Mouse (Mus musculus) midbrain, embryonic 16.5 days (tissue): ENCODE data around the gene Polr3a. TPM values are rescaled to one million over a fixed set of nuclear protein-coding genes. Genes with fewer than 3 reads are reported as not detected.

Source experiments
- ATAC-seq: fragments of 200-750 bp; cut with Nextera tagmentation; 2 replicates; pipeline ENCODE4 v1.8.0; 2017; ENCODE audit warnings: moderate TSS enrichment
- H3K27ac ChIP-seq: fragments of 300-500 bp; sonication (generic); 2 replicates; pipeline ENCODE4 v1.5.1; 2014; ENCODE audit warnings: mild to moderate bottlenecking, low read length, mixed read lengths
- H3K27me3 ChIP-seq: fragments of 300-500 bp; sonication (generic); 2 replicates; pipeline ENCODE4 v1.6.1; 2014; ENCODE audit warnings: low read depth, low read length, mixed read lengths; ENCODE audit not compliant: control insufficient read depth, insufficient read depth
- H3K36me3 ChIP-seq: fragments of 300-500 bp; sonication (generic); 2 replicates; pipeline ENCODE4 v1.6.1; 2014; ENCODE audit warnings: mild to moderate bottlenecking, low read length, moderate library complexity, mixed read lengths; ENCODE audit not compliant: control insufficient read depth, insufficient read depth
- H3K4me1 ChIP-seq: fragments of 300-500 bp; sonication (generic); 2 replicates; pipeline ENCODE4 v1.6.1; 2014; ENCODE audit warnings: mild to moderate bottlenecking, low read length, mixed read lengths; ENCODE audit not compliant: control insufficient read depth, insufficient read depth
- H3K4me2 ChIP-seq: fragments of 300-500 bp; sonication (generic); 2 replicates; pipeline ENCODE4 v1.6.1; 2014; ENCODE audit warnings: mild to moderate bottlenecking, low read length, mixed read lengths
- H3K4me3 ChIP-seq: fragments of 300-500 bp; sonication (generic); 2 replicates; pipeline ENCODE4 v1.5.1; 2014; ENCODE audit warnings: low read depth, mild to moderate bottlenecking, low read length, moderate library complexity, mixed read lengths
- H3K9ac ChIP-seq: fragments of 300-500 bp; sonication (generic); 2 replicates; pipeline ENCODE4 v1.6.1; 2014; ENCODE audit warnings: low read depth, low read length, mixed read lengths
- H3K9me3 ChIP-seq: fragments of 300-500 bp; sonication (generic); replicated peaks from 2 replicates; pipeline ENCODE4 v1.6.1; 2014; ENCODE audit warnings: mild to moderate bottlenecking, low read length, mixed read lengths; ENCODE audit not compliant: control insufficient read depth, poor library complexity, severe bottlenecking
- WGBS: fragments of 180-500 bp; shearing (Covaris S2); extraction: QIAGEN DNeasy Blood & Tissue Kit; methylation state at CpG from one replicate; pipeline ENCODE4 v1.1.7; 2014; 5-methylcytosine and 5-hydroxymethylcytosine counted together
- polyA plus RNA-seq: library from polyadenylated mRNA; unstranded; fragments of >200 nt; fragmentation: Nextera tagmentation; extraction: Ambion mirVana; gene quantifications from 2 replicates; pipeline ENCODE4 v1.2.1, GENCODE M21; 2015

Gene Polr3a
- 17.9 and 18.9 TPM in 2 replicates for polyA plus RNA-seq

DNA sequence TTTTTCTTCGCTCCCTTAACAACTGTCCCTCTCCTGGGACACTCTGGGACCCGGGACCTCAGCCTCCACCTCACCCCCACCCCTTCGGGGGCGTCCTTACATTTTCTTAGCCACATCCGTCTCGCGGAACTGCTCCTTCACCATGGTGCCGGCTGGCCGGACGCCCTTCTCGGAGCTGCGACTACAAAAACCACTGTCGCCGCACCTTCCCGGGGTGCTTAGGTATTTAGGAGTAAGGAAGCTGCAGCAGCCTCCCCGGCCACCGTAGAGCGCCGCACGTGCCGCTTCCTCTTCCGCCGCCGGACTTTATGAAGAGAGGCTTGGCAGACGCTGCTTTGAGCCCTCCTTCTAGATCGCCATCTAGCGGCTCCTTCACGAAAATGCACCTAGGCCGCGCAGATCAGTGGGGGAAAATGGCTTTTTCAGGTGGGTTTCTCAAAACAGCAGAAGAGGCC is at the start of gene Polr3a, which contains the start of gene Rps24:
TSS of gene Polr3a (minus strand) at position 286 of the 455 bp plus-strand sequence.
TSS of gene Rps24 (plus strand) at position 353 of the 455 bp plus-strand sequence.
- ATAC-seq, result peak; percentile 67
- Histone ChIP-seq H3K27me3 (no peaks in the 10 kb centered on the region), H3K9me3 (no peaks in the 10 kb centered on the region), H3K27ac (no peak within 1 kb of the TSS), H3K4me1 (peaks cover 17% of the 10 kb centered on the region), H3K4me3 (peak within 1 kb of the TSS; percentile 71), H3K36me3 (peaks cover 5% of the 10 kb centered on the region; the same call in 1 of the 2 replicates), H3K9ac (peak within 1 kb of the TSS; percentile 79), H3K4me2 (peak within 1 kb of the TSS; percentile 60)
- WGBS, result under 1% methylated on average over 30 of the region's 30 CpGs

DNA sequence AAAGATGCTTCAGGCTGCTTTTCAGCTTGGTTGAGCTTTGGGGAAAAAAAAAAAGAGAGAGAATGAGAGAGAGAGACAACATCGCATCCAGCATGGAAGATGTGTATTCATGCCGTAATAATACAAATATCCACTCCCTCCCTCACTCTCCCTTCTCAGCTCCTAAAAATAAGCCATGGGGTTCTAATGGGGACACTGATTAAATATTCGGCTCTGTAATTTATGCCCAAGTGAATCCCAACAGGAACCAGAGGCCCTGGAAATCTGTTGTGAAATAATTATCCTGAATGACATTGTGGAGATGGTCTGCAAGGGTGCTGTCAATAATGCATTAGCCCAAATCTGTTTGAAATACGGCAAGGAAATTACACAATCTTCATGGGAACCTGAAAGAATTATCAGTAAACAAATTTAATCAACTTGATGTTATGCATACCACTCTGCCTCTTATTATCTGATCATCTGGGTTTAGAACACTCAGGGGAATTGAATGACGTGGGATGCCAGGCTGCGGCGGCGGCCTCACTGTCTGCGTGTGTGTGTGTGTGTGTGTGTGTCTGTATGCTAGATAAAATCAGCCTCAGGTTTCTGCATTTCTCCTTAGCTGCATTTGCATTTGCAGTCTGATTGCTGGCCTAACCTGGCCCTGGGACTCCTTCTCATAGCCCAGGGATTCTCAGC is 48.1 kb upstream of the Polr3a start:
- Histone ChIP-seq H3K27me3 (no peaks in the 10 kb centered on the region), H3K4me2 (no peak overlapping the region), H3K36me3 (no peaks in the 10 kb centered on the region), H3K4me3 (no peak overlapping the region), H3K27ac (peak overlapping the region; percentile 70), H3K9ac (no peak overlapping the region), H3K4me1 (peaks cover 28% of the 10 kb centered on the region), H3K9me3 (0 out of 2 replicates have a peak, but pooled peaks cover 5% of the 10 kb centered on the region)
- peak; percentile 52 for ATAC-seq
- 23% methylated on average over 9 of the region's 9 CpGs for WGBS

DNA sequence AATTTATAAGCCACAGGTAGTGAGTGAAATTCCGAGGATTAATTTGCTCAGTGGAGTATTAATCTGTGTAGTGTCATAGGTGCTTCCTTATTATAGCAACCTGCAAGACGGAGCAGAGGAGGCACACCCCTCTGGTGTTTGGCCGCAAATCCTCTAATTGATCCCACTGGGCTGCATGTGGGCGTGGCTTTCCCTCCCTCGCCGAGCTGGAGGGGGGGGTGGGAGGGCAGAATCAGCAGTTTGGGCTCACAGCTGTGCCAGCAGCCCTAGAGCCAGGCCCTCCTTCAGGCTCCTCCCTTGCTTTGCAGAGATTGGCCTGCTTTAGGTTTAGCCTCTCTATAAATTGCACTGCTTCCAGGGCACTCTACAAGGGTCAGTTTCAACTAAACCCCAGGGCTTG is 43.4 kb upstream of the Polr3a start:
- peak; percentile 66 for ATAC-seq
- H3K4me1 ChIP-seq, result peaks cover 40% of the 10 kb centered on the region
- H3K4me3 ChIP-seq, result no peak overlapping the region
- no peak overlapping the region for H3K27ac ChIP-seq
- no peak overlapping the region for H3K9ac ChIP-seq
- WGBS, result 3% methylated on average over 6 of the region's 6 CpGs
- no peaks in the 10 kb centered on the region for H3K27me3 ChIP-seq
- no peaks in the 10 kb centered on the region for H3K36me3 ChIP-seq
- no peak overlapping the region for H3K4me2 ChIP-seq
- H3K9me3 ChIP-seq, result no peaks in the 10 kb centered on the region

DNA sequence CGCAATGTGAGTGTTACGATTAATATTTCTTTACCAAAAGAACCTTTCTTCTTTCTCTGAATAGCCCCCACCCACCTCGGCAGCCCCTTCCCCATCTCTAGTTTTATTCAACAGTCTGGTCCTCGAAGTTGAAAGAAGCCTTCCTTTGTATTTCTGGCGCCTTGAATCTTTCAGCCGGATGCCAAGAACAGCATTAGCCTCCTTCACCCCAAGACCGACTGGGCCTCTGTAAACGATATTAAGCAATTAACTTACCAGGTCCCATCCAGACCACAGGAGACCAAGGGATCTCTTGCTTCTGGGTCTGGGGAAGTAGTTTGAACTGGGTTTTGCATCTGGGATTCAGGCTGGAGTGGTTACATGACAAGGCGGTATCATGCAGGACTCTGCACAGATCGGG is 39.6 kb upstream of the Polr3a start:
- ATAC-seq, result no peak
- Histone ChIP-seq H3K27me3 (no peaks in the 10 kb centered on the region), H3K9ac (no peak overlapping the region), H3K36me3 (no peaks in the 10 kb centered on the region), H3K9me3 (no peaks in the 10 kb centered on the region), H3K4me1 (peaks cover 22% of the 10 kb centered on the region), H3K4me3 (no peak overlapping the region), H3K4me2 (no peak overlapping the region), H3K27ac (peak overlapping the region; percentile 70)
- 36% methylated on average over 10 of the region's 10 CpGs for WGBS

DNA sequence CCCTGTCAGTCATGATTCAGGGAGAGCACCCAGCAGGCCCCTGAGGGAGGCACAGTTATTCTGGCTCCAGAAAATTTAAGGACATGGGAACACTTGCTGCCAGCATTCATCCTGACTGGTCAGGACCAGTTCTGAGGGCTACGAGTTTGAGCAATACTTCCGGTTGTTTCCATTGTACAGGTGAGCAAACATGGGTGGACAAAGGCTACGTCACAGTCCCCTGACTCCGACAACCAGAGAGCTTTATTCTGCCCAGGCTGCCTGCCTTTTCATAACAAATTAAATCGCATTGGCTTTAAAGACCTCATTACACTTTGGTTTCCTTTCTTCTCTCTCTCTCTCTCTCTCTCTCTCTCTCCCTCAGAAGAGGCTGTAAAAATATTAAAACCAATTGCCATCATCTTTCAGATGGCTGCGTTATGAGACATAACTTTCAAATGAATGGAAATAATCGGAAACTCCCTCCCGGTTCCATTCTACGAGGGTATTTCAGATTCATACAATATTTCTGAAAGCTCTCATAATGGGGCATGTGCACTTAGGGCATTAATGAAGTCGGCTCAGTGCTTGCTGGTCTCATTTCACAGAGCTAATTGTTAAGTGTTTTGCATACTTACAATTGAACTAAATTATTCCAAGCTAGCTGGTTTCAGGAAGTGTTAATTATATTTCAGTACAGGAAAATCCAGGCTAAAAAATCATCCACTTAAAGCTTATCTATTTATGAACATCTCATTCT is 39.0 kb upstream of the Polr3a start:
- no peak for ATAC-seq
- H3K4me2 ChIP-seq, result no peak overlapping the region
- H3K4me3 ChIP-seq, result no peak overlapping the region
- peak overlapping the region; percentile 68 for H3K27ac ChIP-seq
- 34% methylated on average over 10 of the region's 10 CpGs for WGBS
- no peaks in the 10 kb centered on the region for H3K9me3 ChIP-seq
- H3K4me1 ChIP-seq, result peaks cover 22% of the 10 kb centered on the region
- no peak overlapping the region for H3K9ac ChIP-seq
- no peaks in the 10 kb centered on the region for H3K36me3 ChIP-seq
- no peaks in the 10 kb centered on the region for H3K27me3 ChIP-seq

DNA sequence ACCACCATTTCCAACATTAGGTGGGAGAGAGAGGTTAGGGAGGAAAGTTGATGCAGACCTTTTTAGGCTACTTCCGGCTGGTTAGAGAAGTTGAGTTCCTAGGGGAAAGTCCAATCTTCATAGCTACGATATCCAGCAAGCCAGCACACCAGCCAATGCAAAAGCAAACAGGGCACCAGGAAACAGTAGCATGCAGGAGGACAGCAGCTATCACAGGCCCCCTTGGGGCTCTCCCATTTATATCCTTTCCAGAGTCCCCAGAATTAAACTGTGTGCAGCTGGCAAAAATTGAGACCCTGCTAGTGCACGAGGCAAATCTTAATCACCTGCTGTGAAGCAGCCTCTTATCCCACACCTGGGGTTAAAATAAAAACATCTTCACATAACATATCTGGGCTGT is 38.3 kb upstream of the Polr3a start:
- Histone ChIP-seq H3K27me3 (no peaks in the 10 kb centered on the region), H3K27ac (peak overlapping the region; percentile 68), H3K4me1 (peaks cover 18% of the 10 kb centered on the region), H3K9me3 (no peaks in the 10 kb centered on the region), H3K4me2 (no peak overlapping the region), H3K4me3 (no peak overlapping the region), H3K9ac (no peak overlapping the region), H3K36me3 (no peaks in the 10 kb centered on the region)
- no peak for ATAC-seq
- 57% methylated on average over 3 of the region's 3 CpGs for WGBS

DNA sequence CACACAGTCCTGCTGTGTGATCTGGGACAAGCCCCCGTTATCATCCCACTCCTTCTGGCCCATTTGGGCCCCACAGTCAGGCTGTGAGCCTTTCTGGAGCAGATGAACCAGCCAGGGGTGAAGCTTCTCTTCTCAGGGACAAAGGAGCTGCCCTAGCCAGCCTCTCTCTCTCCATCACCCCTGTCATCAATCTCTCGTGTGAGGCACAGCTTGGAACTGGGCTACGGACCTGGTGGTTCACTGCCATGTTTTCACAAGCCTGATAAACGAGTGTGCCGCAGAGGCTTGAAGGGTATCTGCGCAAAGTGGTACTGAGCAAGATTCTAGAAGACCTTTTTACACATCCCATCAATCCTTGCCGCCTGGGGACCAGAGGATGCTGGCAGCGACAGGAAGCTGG is 34.7 kb upstream of the Polr3a start:
- peaks cover 13% of the 10 kb centered on the region for H3K4me1 ChIP-seq
- H3K36me3 ChIP-seq, result no peaks in the 10 kb centered on the region
- H3K4me2 ChIP-seq, result no peak overlapping the region
- H3K27ac ChIP-seq, result no peak overlapping the region
- no peak for ATAC-seq
- no peak overlapping the region for H3K4me3 ChIP-seq
- 86% methylated on average over 8 of the region's 8 CpGs for WGBS
- no peaks in the 10 kb centered on the region for H3K27me3 ChIP-seq
- no peak overlapping the region for H3K9ac ChIP-seq
- no peaks in the 10 kb centered on the region for H3K9me3 ChIP-seq

DNA sequence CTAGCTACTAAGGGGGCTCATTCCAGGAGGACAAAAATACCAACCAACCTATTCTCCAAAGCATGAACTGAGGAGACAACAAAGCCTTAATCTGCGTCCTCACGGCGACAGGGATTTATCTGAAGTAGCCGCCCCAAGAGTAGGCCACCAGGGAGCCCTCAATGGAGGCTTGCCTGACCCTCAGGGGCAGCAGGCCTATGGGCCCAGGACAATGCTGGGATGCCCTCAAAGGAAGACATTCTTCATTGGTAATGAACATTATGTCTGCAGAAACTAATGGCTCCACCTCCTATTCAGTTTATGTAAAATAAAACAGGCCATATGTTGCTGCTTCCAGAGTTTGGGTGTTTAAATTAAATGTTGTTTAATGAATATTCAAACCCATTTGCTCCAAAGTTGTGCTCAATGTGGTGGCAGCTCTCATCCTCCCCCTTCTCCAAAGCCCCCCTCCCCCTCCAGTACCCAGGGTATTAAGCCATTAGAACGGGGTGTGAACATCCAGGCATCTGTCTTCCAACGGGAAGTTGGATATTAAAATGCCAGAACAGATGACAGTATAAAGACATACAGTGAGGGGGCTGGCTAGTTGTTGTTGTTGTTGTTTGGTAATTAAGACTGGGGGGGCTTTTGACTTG is 25.8 kb upstream of the Polr3a start:
- peaks cover 7% of the 10 kb centered on the region for H3K4me1 ChIP-seq
- peaks cover 4% of the 10 kb centered on the region; the same call in 1 of the 2 replicates for H3K9me3 ChIP-seq
- no peak overlapping the region; the same call in 1 of the 2 replicates for H3K27ac ChIP-seq
- ATAC-seq, result no peak
- H3K36me3 ChIP-seq, result no peaks in the 10 kb centered on the region
- H3K9ac ChIP-seq, result no peak overlapping the region
- no peak overlapping the region for H3K4me3 ChIP-seq
- 34% methylated on average over 6 of the region's 6 CpGs for WGBS
- H3K4me2 ChIP-seq, result no peak overlapping the region
- no peaks in the 10 kb centered on the region for H3K27me3 ChIP-seq
